Mouse (Mus musculus) embryonic facial prominence, embryonic 12.5 days (tissue): Measurements from ENCODE around the gene Eif4g3. TPM values are rescaled to one million over a fixed set of nuclear protein-coding genes. Genes with fewer than 3 reads are reported as not detected.

ENCODE experiments used
- ATAC-seq: fragments of 200-750 bp; cut with Nextera tagmentation; 2 replicates; pipeline ENCODE4 v1.8.0; 2017; ENCODE audit not compliant: insufficient number of reproducible peaks, insufficient read depth, low FRiP score, low TSS enrichment
- H3K27ac ChIP-seq: fragments of 300-500 bp; sonication (generic); 2 replicates; pipeline ENCODE4 v1.5.1; 2016; ENCODE audit warnings: mild to moderate bottlenecking
- H3K27me3 ChIP-seq: fragments of 300-500 bp; sonication (generic); 2 replicates; pipeline ENCODE4 v1.6.1; 2016; ENCODE audit warnings: mild to moderate bottlenecking, moderate library complexity
- H3K36me3 ChIP-seq: fragments of 300-500 bp; sonication (generic); 2 replicates; pipeline ENCODE4 v1.6.1; 2016; ENCODE audit warnings: mild to moderate bottlenecking
- H3K4me1 ChIP-seq: fragments of 300-500 bp; sonication (generic); 2 replicates; pipeline ENCODE4 v1.6.1; 2016
- H3K4me2 ChIP-seq: fragments of 300-500 bp; sonication (generic); replicated peaks from 2 replicates; pipeline ENCODE4 v1.6.1; 2016; ENCODE audit warnings: mild to moderate bottlenecking, moderate library complexity
- H3K4me3 ChIP-seq: fragments of 300-500 bp; sonication (generic); 2 replicates; pipeline ENCODE4 v1.5.1; 2016; ENCODE audit warnings: mild to moderate bottlenecking
- H3K9ac ChIP-seq: fragments of 300-500 bp; sonication (generic); 2 replicates; pipeline ENCODE4 v1.6.1; 2016; ENCODE audit warnings: mild to moderate bottlenecking, moderate library complexity
- H3K9me3 ChIP-seq: fragments of 300-500 bp; sonication (generic); 2 replicates; pipeline ENCODE4 v1.6.1; 2016; ENCODE audit warnings: mild to moderate bottlenecking, moderate library complexity
- WGBS: fragments of 180-500 bp; shearing (Covaris S2); methylation state at CpG from one replicate; pipeline ENCODE4 v1.1.7; 2016; 5-methylcytosine and 5-hydroxymethylcytosine counted together
- polyA plus RNA-seq: library from polyadenylated mRNA; unstranded; fragments of >200 nt; fragmentation: Nextera tagmentation; extraction: Ambion mirVana; gene quantifications from 2 replicates; pipeline ENCODE4 v1.2.1, GENCODE M21; 2016

The Eif4g3 gene
- polyA plus RNA-seq, 1 experiment from 2014 or later: 49.7 TPM

DNA sequence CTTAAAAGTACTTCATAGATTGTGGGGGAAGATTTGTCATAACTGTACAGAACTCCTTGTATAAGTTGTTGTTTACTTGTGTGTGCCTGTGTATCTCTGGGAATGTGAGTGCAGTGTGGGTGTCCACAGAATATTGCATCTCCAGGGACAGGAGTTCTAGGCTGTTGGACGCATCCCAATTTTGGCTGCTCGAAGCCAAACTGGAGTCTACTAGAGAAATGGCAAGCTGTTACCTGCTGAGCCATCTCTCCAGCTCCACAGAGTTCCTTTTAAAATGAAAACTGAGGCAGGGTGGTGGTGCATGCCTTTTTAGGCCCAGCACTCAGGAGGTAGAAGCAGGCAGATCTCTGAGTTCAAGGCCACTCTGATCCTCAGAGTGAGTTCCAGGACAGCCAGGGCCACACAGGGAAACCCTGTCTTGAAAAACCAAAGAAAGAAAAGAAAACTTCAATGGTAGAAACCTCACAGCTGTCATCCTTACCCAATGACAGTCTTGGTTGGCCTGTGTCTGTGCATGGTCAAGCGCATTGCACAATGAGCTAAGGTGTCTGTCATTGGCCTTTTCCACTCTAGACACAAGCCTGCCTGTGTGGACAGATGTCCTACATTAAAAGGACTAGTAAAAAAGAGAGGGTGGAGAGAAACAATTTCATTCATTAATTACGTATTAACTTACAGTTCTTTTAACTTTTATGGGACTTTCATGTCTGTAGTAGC lies 17.1 kb downstream of the Eif4g3 start:
- peaks cover 75% of the 10 kb centered on the region for H3K36me3 ChIP-seq
- whole genome bisulfite sequencing: 95% methylated on average over 4 of the region's 4 CpGs
- ATAC-seq: no peak
- no peaks in the 10 kb centered on the region for H3K9me3 ChIP-seq
- H3K9ac ChIP-seq: no peak overlapping the region
- H3K4me2 ChIP-seq: no peak overlapping the region
- H3K4me3 ChIP-seq: no peak overlapping the region
- H3K27me3 ChIP-seq: no peaks in the 10 kb centered on the region
- H3K4me1 ChIP-seq: no peaks in the 10 kb centered on the region
- H3K27ac ChIP-seq: no peak overlapping the region

DNA sequence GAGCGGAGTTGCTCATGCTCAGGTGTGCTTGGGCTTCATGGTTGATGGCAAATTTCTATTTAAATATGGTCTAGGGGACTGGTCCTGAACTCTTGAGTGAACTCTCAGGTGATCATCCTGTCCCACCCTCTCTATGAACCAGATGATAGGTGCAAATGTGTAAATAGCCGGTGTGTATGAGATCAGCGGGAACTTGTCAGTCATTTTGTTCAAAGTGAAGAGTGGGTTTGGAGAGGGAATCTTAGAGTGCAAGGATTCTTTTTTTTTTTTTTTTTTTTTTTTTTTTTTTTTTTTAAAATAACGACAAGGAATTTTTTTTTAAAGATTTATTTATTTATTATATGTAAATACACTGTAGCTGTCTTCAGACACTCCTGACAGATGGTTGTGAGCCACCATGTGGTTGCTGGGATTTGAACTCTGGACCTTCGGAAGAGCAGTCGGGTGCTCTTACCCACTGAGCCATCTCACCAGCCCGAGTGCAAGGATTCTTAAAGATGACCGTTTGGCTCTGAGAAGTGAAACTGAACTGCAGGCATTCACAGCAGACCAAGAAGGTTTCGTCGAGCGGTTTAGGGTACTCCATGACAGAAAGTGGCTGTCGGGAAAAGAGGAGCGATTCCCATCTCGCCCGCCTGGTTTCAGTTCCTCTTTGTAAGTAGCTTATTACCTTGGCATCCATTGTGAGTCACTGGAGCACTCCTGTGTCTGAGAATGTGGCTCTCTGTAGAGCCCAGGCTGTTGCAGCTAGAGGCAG lies 21.1 kb downstream of the Eif4g3 start:
- H3K4me3 ChIP-seq: no peak overlapping the region
- H3K27ac ChIP-seq: no peak overlapping the region
- no peaks in the 10 kb centered on the region for H3K9me3 ChIP-seq
- H3K9ac ChIP-seq: no peak overlapping the region
- no peak for ATAC-seq
- no peak overlapping the region for H3K4me2 ChIP-seq
- WGBS: 93% methylated on average over 15 of the region's 15 CpGs
- no peaks in the 10 kb centered on the region; the same call in 1 of the 2 replicates for H3K4me1 ChIP-seq
- H3K27me3 ChIP-seq: no peaks in the 10 kb centered on the region
- H3K36me3 ChIP-seq: peaks cover 84% of the 10 kb centered on the region

DNA sequence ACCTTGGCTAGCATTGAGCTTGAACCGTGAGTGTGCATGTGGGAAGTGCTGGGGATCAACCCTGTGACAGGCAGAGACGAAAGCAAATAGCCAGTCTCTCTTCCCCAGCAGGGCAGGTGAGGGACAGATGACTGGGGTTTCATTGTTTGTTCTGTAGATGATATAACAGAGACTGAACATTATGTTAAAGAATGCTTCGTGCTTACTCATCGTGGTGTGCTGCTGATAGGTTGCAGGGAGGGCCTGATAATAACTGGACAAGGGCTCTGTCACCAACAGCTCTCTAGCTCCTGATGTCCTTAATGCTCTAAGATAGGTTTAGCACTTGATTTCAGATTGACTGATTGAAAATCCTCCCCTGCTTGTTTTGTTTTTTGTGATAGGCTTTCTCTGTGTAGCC lies 23.1 kb downstream of the Eif4g3 start:
- Histone ChIP-seq H3K4me1 (peaks cover 11% of the 10 kb centered on the region), H3K27ac (no peak overlapping the region), H3K4me3 (no peak overlapping the region), H3K27me3 (no peaks in the 10 kb centered on the region), H3K36me3 (peaks cover 68% of the 10 kb centered on the region), H3K4me2 (no peak overlapping the region), H3K9me3 (no peaks in the 10 kb centered on the region), H3K9ac (no peak overlapping the region)
- ATAC-seq: no peak
- 86% methylated on average over 4 of the region's 4 CpGs for WGBS

DNA sequence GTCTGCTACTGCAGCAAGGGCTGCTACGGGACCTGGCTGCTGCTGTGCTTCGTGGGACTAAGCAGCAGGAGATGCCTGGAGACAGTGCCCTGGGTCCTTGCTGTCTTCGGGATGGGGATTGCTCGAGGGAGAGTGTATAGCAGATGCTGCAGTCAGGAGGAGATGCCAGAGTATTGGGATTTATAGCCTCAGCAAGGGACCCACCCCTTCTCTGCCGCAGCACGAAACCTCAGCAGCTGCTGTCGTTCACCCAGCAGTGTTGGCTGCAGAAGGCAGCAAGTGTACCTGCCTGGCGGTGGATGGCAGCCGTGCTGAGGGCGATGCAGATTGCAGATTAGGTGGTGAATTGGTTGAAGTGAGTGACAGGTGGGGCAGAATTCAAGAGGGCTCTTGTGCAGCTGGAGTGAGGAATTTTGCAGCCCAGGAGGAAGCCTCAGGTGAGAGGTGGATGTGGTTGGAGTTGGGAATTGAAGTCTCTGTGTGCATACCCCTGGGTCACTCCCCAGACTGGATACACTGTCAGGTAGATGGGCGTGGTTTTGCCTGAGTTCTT lies 24.3 kb downstream of the Eif4g3 start:
- H3K4me1 ChIP-seq: peaks cover 17% of the 10 kb centered on the region
- H3K27me3 ChIP-seq: no peaks in the 10 kb centered on the region
- no peak overlapping the region for H3K9ac ChIP-seq
- H3K4me2 ChIP-seq: no peak overlapping the region
- no peak overlapping the region for H3K27ac ChIP-seq
- 89% methylated on average over 11 of the region's 11 CpGs for WGBS
- no peak overlapping the region for H3K4me3 ChIP-seq
- ATAC-seq: no peak
- H3K36me3 ChIP-seq: peaks cover 56% of the 10 kb centered on the region
- no peaks in the 10 kb centered on the region for H3K9me3 ChIP-seq

DNA sequence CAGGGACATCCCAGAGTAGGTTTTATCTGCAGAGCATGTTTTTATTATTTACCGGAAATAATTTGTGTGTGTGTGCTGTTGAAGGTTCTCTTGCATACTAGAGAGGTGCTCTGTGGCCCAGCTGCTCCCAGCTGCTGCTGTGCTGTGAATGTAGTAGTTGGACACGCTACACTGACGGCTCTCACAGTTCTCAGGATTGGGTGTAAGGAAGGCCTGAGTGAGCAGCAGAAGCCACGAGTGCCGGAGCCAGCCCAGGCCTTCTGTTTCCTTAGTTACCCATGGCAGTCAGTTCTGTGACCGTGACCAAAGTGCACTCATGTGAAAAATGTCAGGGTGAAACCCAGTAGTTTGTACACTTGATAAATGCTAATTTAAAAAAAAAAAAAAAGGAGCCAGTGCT lies 25.2 kb downstream of the Eif4g3 start:
- Histone ChIP-seq H3K4me1 (peaks cover 18% of the 10 kb centered on the region), H3K27ac (no peak overlapping the region), H3K27me3 (no peaks in the 10 kb centered on the region), H3K4me2 (no peak overlapping the region), H3K9ac (no peak overlapping the region), H3K9me3 (no peaks in the 10 kb centered on the region), H3K4me3 (no peak overlapping the region), H3K36me3 (peaks cover 49% of the 10 kb centered on the region)
- WGBS: 81% methylated on average over 6 of the region's 6 CpGs
- ATAC-seq: no peak

DNA sequence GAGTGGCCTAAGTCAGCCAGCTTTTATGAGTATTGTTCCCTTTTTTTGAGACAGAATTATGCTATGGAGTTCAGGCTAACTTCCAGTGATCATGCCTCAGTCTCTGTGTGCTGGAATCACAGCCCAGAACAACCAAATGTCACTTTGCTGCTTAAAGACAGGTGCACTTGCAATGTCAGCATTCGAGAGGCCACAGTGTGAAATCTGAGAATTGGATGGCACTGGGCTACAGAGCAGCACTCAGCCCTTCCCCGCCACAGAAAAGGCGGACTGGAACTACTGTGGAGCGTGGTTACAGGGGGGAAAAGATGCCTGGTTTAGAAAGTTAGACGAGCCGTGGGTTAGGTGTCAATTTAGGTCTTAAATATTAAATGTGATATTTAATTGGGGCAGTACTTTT lies 27.4 kb downstream of the Eif4g3 start:
- Histone ChIP-seq H3K4me3 (no peak overlapping the region), H3K9ac (no peak overlapping the region), H3K9me3 (no peaks in the 10 kb centered on the region), H3K36me3 (peaks cover 36% of the 10 kb centered on the region), H3K4me2 (no peak overlapping the region), H3K4me1 (peaks cover 23% of the 10 kb centered on the region), H3K27ac (peak overlapping the region; percentile 7; the same call in 1 of the 2 replicates), H3K27me3 (no peaks in the 10 kb centered on the region)
- WGBS: 63% methylated on average over 6 of the region's 6 CpGs
- 0 out of 2 replicates have a peak, but pooled peaks have one; percentile 52 for ATAC-seq

DNA sequence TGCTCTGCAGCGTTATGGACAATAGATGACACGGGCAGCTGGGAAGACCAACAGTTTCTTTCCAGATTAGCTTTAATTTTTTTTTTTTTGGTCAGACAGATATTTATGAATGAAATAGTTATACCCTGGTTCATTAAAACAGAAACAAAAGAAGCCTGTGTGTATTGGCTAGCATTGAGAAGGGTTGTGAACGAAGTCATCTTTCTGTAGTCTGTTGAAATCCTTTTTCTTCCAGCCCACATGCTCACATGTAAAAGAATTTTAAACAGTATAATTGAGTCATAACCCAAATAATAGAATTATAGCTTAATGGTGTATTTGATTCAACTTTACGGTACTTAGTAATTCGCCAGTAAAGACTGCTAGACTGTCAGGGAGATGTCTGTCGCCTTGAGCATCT lies 28.8 kb downstream of the Eif4g3 start:
- no peak overlapping the region for H3K9ac ChIP-seq
- no peak overlapping the region for H3K27ac ChIP-seq
- H3K4me3 ChIP-seq: no peak overlapping the region
- no peaks in the 10 kb centered on the region for H3K27me3 ChIP-seq
- peaks cover 23% of the 10 kb centered on the region for H3K4me1 ChIP-seq
- no peak overlapping the region for H3K4me2 ChIP-seq
- no peaks in the 10 kb centered on the region for H3K9me3 ChIP-seq
- WGBS: 94% methylated on average over 6 of the region's 6 CpGs
- no peak for ATAC-seq
- H3K36me3 ChIP-seq: peaks cover 34% of the 10 kb centered on the region

DNA sequence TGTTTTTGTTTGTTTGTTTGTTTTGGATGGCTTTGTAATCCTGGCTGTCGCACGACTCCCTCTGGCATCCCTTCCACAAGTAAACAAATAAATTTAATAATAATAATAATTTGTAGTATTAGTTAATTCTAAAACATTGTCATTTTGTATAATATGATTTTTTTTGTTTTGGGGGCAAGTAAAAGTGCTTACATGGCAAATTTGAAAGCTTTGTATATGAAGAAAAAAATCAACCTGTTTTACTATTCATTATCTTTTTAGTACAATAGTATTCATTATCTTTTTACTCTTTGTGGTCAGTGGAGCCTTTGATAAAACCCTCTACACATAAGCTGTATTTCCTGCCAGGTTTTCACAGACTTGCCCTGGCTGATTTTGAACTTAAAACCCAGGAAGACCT lies 29.9 kb downstream of the Eif4g3 start:
- H3K9ac ChIP-seq: no peak overlapping the region
- WGBS: 92% methylated on average over 2 of the region's 2 CpGs
- no peak for ATAC-seq
- no peak overlapping the region for H3K27ac ChIP-seq
- no peaks in the 10 kb centered on the region for H3K27me3 ChIP-seq
- no peak overlapping the region for H3K4me3 ChIP-seq
- H3K4me1 ChIP-seq: peaks cover 23% of the 10 kb centered on the region
- no peaks in the 10 kb centered on the region for H3K9me3 ChIP-seq
- peaks cover 31% of the 10 kb centered on the region for H3K36me3 ChIP-seq
- no peak overlapping the region for H3K4me2 ChIP-seq

DNA sequence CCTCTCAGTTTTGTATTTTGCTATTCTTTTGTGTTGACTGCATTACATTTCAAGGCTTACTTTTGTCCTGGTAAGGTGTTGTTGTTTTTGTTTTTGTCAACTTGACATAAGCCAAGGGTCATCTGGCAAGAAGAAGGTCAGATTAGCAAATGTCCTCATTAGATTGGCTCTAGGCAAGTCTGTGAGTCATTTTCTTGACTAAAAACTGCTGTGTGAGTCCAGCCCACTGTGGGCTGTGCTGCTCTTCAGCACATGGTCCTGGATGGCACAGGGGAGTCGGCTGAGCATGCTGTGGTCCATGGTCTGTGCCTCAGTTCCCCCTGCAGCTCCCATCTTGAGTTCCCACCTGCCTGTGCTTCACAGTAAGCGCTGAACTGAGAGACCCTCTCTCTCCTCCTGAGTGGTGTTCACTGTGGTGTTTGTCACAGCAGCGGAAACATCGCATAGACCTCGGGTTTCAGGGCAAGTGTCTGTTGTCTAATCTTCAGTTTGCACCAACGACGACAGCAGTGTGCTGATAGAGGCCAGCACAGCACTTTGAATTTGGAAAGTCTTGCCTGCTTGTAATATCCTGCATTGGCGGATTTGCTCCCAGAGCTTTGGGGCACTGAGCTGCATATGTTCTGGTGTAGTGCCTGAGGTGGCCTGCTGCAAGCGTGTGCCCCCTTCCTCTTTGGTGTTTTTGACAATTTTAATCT lies 30.7 kb downstream of the Eif4g3 start:
- Histone ChIP-seq H3K4me1 (peaks cover 23% of the 10 kb centered on the region), H3K27me3 (no peaks in the 10 kb centered on the region), H3K36me3 (peaks cover 34% of the 10 kb centered on the region), H3K4me3 (no peak overlapping the region), H3K9ac (no peak overlapping the region), H3K27ac (no peak overlapping the region), H3K9me3 (no peaks in the 10 kb centered on the region), H3K4me2 (no peak overlapping the region)
- WGBS: 80% methylated on average over 9 of the region's 9 CpGs
- ATAC-seq: no peak

DNA sequence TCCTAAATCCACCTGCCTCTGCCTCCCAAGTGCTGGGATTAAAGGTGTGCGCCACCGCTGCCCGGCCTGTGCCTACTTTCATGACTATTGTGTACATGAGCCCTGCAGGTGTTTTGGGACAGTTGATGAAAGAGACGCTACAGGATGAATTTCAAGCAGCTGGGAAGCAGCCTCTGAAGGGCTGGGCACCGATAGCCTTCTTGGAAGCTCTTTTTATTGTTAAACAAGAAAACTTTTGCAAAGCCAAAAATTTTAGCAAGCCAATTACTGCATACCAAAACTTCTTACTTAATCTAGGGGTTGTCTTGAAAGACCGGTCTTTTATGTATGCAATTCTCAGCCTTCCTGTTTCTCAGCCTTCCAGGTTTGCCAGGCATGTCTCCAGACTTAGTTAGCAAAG lies 36.3 kb downstream of the Eif4g3 start:
- H3K36me3 ChIP-seq: peaks cover 68% of the 10 kb centered on the region
- H3K27me3 ChIP-seq: no peaks in the 10 kb centered on the region
- 85% methylated on average over 6 of the region's 6 CpGs for WGBS
- ATAC-seq: no peak
- H3K9ac ChIP-seq: no peak overlapping the region
- H3K9me3 ChIP-seq: no peaks in the 10 kb centered on the region
- no peak overlapping the region for H3K27ac ChIP-seq
- no peaks in the 10 kb centered on the region for H3K4me1 ChIP-seq
- H3K4me2 ChIP-seq: no peak overlapping the region
- H3K4me3 ChIP-seq: no peak overlapping the region

DNA sequence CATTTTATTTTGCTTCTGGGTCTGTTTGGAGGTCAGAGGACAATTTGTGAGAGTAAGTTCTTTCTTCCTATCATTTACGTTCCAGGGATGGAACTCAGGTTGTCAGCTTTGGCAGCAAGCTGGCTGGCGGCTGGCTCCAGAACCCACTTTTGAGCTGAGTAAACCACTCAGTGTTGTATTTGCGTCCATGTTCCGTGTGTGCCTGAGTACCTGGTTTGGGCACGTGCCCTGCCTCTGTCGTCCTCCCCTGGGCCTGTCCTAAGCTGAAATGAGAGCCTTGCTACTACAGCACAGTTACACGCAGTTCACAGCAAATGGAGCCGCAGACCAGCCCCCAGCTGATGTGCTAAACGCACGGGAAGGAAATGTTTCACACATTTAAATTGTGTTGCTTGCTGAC lies 39.0 kb downstream of the Eif4g3 start:
- no peak overlapping the region for H3K4me3 ChIP-seq
- peaks cover 65% of the 10 kb centered on the region for H3K36me3 ChIP-seq
- H3K9me3 ChIP-seq: no peaks in the 10 kb centered on the region
- 90% methylated on average over 10 of the region's 10 CpGs for WGBS
- no peak overlapping the region for H3K9ac ChIP-seq
- H3K27ac ChIP-seq: no peak overlapping the region
- ATAC-seq: no peak
- 0 out of 2 replicates have a peak, but pooled peaks cover 7% of the 10 kb centered on the region for H3K4me1 ChIP-seq
- H3K4me2 ChIP-seq: no peak overlapping the region
- H3K27me3 ChIP-seq: no peaks in the 10 kb centered on the region
